Mouse (Mus musculus): ENCODE measurements around the gene Nr4a2. TPM values are rescaled to one million over a fixed set of nuclear protein-coding genes. Genes with fewer than 3 reads are reported as not detected.

Gene Nr4a2
- total and polyA plus RNA-seq, 2 experiments from 2014 or later, result 8.7 to 11.2 TPM

DNA sequence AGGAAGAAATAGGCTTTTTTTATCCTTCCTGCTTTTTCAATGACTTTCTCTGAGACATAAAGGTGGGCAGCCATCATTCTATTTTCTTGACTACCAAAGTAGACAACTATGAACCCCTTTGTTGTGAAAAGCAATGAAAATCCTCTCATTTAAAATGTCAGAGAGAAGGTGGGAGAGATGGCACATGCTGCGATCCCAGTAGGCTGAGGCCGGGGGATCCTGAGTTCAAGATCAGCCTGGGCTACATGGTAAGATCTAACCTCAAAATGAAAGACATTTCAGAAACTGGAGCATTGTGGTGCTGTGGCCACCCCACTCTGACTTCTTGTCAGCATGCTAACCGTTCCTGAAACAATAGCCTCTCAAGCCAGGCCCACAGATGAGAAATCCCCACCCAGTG, 23.6 kb downstream of the Nr4a2 start:
- peaks cover 64% of the 10 kb centered on the region for H3K27me3 ChIP-seq (ENCODE audit: insufficient read depth, low read length)
- no peak for DNase-seq (ENCODE audit: low spot score)

DNA sequence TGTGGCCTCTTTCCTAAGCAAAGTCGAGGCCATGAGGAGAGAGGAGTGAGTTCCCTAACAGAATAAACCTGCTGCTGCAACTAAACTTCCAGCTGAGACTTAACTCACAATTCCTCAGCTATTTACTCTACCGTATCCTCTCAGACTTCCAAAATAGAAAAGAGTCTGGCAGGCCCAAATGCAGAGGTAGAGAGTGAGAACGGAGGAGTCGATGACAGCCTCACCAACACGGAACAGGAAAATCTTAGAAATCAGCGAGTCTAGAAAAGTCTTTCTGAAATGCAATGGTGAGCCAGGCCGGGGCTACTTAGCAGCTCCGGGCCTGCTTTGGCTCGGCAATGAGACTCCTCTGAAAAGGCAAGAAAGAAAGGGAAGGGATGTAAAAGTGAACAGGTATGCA, 51.4 kb downstream of the Nr4a2 start:
- Histone ChIP-seq H3K36me3 (ENCODE audit: insufficient read depth, low read length) (no peaks in the 10 kb centered on the region), H3K9me3 (ENCODE audit: low read length) (no peaks in the 10 kb centered on the region), H3K4me3 (ENCODE audit: low read length) (no peak overlapping the region), H3K4me1 (ENCODE audit: insufficient read depth, low read length) (no peaks in the 10 kb centered on the region), H3K4me2 (ENCODE audit: low read depth, low read length) (no peak overlapping the region), H3K27me3 (ENCODE audit: insufficient read depth, low read length) (no peaks in the 10 kb centered on the region), H3K9ac (replicated peaks; ENCODE audit: low read length) (no peak overlapping the region), H3K27ac (no peak overlapping the region)
- WGBS, result 80% methylated on average over 9 of the region's 9 CpGs
- DNase-seq (ENCODE audit: low spot score), result no peak
- no peak for TF ChIP-seq CTCF (IDR thresholded peaks at IDR 0.05; ENCODE audit: low read depth)
- ATAC-seq, result no peak

More for the DNA sequence above, 23.6 kb downstream of the Nr4a2 start:
- Histone ChIP-seq H3K4me3 (ENCODE audit: low read length) (no peak overlapping the region), H3K9me3 (ENCODE audit: low read length) (no peaks in the 10 kb centered on the region), H3K4me1 (ENCODE audit: insufficient read depth, low read length) (peaks cover 7% of the 10 kb centered on the region; the same call in 1 of the 2 replicates), H3K4me2 (ENCODE audit: low read depth, low read length) (no peak overlapping the region), H3K9ac (replicated peaks; ENCODE audit: low read length) (no peak overlapping the region), H3K36me3 (ENCODE audit: insufficient read depth, low read length) (no peaks in the 10 kb centered on the region), H3K27ac (no peak overlapping the region)
- WGBS, result 74% methylated on average over 3 of the region's 3 CpGs
- no peak for ATAC-seq
- TF ChIP-seq CTCF (IDR thresholded peaks at IDR 0.05; ENCODE audit: low read depth), result no peak

DNA sequence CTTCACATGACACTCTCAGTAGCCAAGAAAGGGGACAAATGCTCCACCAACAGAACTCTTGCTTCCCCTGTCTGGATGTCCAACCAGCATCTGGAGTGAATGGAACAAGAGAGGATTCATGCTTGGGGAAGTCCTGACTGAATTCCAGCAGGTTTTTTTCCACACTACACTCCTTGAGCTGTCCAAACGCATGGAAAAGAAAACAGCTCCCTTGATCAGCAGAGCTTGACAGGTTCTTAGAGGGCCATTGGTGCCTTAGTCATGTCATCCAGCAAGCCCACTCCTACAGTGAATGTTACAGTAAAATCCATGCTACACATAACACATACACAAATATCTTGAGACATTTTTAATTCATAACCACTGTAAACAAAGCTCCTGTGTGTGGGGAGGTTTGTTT, 60.3 kb downstream of the Nr4a2 start:
- H3K36me3 ChIP-seq (ENCODE audit: insufficient read depth, low read length), result no peaks in the 10 kb centered on the region
- H3K4me3 ChIP-seq (ENCODE audit: low read length), result no peak overlapping the region
- H3K4me2 ChIP-seq (ENCODE audit: low read depth, low read length), result no peak overlapping the region
- no peaks in the 10 kb centered on the region for H3K9me3 ChIP-seq (ENCODE audit: low read length)
- no peak for TF ChIP-seq CTCF (IDR thresholded peaks at IDR 0.05; ENCODE audit: low read depth)
- no peak for ATAC-seq
- no peak overlapping the region for H3K9ac ChIP-seq (replicated peaks; ENCODE audit: low read length)
- 68% methylated on average over 1 of the region's 1 CpGs for WGBS
- no peak for DNase-seq (ENCODE audit: low spot score)
- H3K4me1 ChIP-seq (ENCODE audit: insufficient read depth, low read length), result no peaks in the 10 kb centered on the region
- no peaks in the 10 kb centered on the region for H3K27me3 ChIP-seq (ENCODE audit: insufficient read depth, low read length)
- H3K27ac ChIP-seq, result no peak overlapping the region

Other genes starting within 250 kb of the Nr4a2 start
- gene Gpd2, start 113.6 kb upstream of the Nr4a2 start, total RNA-seq (2014; rRNA removed), result 38.8 and 55.3 TPM in 2 replicates
- 31.5 and 32.7 TPM in 2 replicates for gene Gpd2, start 113.6 kb upstream of the Nr4a2 start, polyA plus RNA-seq (2015; fragmentation: Nextera tagmentation; extraction: Ambion mirVana)